Mouse (Mus musculus) adipocyte (in vitro differentiated cells): Measurements from ENCODE around the gene Zfp989.
"Not testable (repeated sequence)": the region's sequence is repeated elsewhere in the genome, so short reads cannot be mapped to it uniquely, and the experiment has no call there.

Source experiments
- DNase-seq: peaks from one replicate; pipeline ENCODE4 v3.0.0-alpha.2; 2016; ENCODE audit warnings: low spot score

The Zfp989 gene

DNA sequence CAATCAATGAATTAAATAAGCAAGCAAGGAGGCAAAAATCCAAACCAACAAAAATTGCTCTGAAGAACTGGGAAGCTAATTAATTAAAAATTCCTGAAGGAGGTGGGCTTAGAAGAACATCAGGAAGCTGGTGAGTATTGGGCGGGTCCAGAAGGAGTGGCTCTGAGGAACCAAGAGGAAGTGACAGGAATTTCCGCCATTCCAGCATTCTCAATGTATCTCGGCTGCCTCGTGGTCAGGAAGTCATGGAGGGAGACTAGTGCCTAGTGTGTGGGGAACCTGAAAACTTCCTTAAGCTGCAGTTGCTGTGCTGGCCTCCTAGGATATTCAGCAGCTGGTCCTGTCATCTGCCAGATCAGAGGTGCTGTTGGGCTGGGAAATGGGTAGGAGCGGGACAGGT lies at the start of gene Zfp989:
Gene Zfp989 (plus strand): TSS at position 220 of the 400 bp plus-strand sequence.
- DNase-seq: not testable (repeated sequence)

DNA sequence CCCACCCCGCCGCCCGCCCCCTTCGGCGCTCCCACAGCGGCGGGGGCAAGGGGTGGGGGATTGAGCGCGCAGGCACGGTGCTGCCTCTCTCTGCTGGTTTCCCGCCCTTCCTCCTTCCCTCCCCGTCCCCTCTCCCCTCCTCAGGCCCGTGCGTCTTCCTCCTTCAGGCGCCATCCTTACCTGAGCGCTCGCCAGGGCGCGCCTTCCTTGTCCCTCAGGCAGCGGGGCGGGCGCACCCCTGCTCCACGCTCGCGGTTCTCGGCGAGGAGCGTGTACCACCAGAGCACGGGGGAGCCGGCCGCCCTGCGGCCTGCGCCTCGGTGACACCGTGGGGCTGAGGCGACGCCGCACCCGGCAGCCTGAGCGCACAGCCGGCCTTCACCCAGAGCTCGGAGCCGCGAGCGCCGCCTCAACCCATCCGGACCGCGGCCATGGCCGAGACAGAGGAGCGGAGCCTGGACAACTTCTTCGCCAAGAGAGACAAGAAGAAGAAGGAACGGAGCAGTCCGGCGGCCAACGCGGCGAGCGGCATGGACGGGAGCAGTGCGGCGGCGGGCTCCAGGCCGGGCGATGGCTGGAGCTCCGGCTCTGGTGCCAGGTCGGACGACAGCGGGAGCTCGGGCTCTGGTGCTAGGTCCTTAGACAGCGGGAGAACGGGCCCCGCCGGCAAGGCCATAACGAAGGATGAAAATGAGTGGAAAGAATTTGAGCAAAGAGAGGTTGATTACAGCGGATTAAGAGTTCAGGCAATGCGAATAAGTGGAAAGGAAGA lies 39.3 kb upstream of the Zfp989 start:
- DNase-seq: no peak

DNA sequence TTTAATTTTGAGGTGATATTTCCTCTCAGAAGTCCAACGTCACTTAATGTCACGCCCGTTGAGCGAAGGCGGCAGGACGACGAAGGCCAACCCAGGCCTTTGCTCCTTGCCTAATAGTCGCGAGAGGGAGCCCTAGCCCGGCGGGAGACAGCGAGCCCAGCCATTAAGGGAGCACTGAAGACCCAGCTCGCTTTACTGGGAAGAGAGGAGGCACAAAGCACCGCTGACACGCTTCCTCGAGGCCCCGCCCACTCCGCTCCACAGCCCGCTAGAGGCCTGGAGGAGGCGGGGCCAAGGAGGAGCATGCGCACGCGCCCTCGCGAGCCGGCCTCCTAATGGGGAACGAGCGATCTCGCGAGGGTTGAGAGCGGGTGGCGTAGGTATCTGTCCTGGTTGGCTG lies 30.1 kb upstream of the Zfp989 start:
- DNase-seq: not testable (repeated sequence)

DNA sequence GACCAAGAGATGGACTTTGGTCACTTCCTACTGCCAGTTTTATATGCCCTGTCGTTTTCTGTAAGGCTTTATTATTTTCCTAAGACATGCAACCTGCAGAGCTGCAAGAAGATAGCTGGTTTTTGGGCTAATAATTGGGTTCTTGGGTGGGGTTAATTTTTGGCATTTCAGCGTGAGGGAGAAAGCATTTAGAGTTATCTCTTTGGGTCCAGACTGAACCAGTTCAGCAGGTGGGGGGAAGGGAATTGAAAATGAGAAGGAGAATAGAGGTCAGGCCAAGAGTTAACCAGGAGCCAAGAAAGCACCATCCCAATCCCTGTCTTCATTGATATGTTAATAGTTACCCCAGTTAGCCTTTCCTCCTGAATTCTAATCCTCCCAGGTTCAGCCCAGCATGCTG lies 4.8 kb downstream of the Zfp989 start:
- not testable (repeated sequence) for DNase-seq

DNA sequence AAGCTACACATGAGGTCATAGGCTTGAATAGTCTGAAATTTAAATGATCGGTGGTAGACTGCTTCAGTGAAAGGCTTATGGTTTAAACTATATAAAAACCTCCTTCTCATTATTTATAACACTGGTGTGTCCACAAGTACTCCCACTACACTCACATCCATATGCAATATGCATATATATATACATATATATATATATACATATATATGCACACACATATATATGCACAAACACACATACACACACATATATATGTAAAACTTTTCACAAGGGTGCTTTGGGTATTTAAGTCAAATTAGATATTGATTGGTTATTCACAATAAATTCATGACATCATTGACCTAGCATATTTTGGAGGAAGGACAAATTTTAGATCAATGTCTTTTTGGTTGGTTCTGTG lies 46.6 kb downstream of the Zfp989 start:
- DNase-seq: not testable (repeated sequence)

DNA sequence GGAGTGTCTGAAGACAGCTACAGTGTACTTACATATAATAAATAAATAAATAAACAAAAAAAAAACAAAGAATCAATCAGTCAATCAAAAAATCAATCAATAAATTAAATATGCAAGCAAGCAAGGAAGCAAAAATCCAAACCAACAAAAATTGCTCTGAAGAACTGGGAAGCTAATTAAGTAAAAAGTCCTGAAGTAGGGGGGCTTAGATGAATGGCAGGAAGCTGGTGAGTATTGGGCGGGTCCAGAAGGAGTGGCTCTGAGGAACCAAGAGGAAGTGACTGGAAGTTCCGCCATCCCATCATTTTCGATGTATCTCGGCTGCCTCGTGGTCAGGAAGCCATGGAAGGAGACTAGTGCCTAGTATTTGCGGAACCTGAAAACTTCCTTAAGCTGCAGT lies 49.8 kb downstream of the Zfp989 start, which contains the start of gene Rex2:
Gene Rex2 (plus strand): TSS at position 301 of the 400 bp plus-strand sequence.
- DNase-seq: not testable (repeated sequence)

DNA sequence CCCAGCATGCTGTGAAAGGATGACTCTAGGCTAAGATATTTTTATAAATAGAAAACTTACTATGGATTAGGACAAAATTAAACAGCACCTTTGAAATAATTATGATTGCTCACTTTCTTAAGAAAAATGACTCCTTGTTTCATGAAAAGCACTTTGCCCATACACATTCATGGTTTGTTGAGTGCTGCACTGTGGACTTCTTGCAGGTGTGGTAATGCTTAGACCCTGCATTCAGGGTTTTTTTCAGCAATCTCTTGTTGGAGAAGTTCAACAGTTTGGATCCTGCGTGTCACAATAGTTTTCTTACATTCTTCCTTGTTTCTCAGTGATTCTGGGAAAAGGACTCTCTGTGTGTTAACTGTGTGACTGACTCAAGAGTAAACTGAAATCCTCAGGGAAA lies 54.6 kb downstream of the Zfp989 start:
- not testable (repeated sequence) for DNase-seq

DNA sequence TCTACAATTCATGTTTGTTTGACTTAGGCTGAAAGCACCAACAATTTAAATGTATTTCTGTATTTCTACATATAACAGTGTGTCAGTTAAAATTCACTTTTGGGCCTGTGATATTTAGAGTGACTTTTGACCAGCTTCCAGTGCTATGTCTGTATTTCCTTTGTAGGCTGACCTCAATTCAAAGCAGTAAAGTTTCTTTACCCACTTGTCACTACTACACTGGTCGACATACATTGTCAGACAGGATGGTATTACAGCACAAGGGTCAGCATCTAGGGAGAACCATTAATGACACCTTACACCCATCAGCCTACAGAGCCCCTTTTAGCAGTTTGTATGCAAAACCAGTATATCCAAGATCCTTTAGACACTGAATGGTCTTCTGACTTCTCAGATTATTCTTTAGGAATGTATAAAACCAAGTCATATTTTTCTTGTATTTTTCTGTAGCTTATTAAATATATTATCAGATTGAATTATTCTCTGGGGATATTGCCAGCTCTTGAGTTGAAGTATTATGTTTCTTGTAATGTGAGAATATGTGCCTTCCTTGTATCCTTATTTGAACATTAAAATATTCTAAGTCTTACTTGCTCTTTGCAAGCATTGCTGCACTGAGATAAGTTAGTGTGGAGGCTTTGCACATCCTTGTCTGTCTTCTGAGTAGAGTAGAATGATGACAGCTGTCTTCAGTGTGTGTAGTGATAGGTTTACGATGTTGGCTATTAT lies 59.7 kb downstream of the Zfp989 start:
- not testable (repeated sequence) for DNase-seq
